15 mouse cellular contexts compared by ENCODE assay signal in genomic region chr1:135639853-135640252, GRCm38 (mm10).
"Had no signal": no experiment of that assay in that cellular context is flagged by ENCODE, and none has a peak within 500 bp of the region (broad histone marks: within the 10 kb centered on the region; RNA-seq: fewer than 3 reads in every experiment).

No protein-coding gene starts in this region.

- H3K9me3 ChIP-seq: limb, embryonic 15.5 days; liver, embryonic 12.5 days; midbrain, embryonic 12.5 days; neural tube, embryonic 12.5 days; stomach, embryonic 15.5 days had no signal

- H3K27ac ChIP-seq: left cerebral cortex, adult 2 months; limb, embryonic 15.5 days; liver, embryonic 12.5 days; midbrain, embryonic 12.5 days; neural tube, embryonic 12.5 days; stomach, embryonic 15.5 days had no signal

- H3K4me2 ChIP-seq: limb, embryonic 15.5 days; liver, embryonic 12.5 days; lung, embryonic 14.5 days; midbrain, embryonic 12.5 days; neural tube, embryonic 12.5 days; stomach, embryonic 15.5 days had no signal

- H3K4me1 ChIP-seq: liver, embryonic 12.5 days had no signal

- H3K9ac ChIP-seq: limb, embryonic 15.5 days; liver, embryonic 12.5 days; lung, embryonic 14.5 days; midbrain, embryonic 12.5 days; neural tube, embryonic 12.5 days; stomach, embryonic 15.5 days had no signal

- H3K27me3 ChIP-seq: limb, embryonic 15.5 days; liver, embryonic 12.5 days; megakaryocyte, embryonic 14.5 days; midbrain, embryonic 12.5 days; neural tube, embryonic 12.5 days; stomach, embryonic 15.5 days had no signal

- H3K4me3 ChIP-seq: left cerebral cortex, adult 2 months; limb, embryonic 15.5 days; liver, embryonic 12.5 days; megakaryocyte, embryonic 14.5 days; midbrain, embryonic 12.5 days; neural tube, embryonic 12.5 days; stomach, embryonic 15.5 days had no signal

- DNase-seq: kidney, adult 8-10 months; kidney, postnatal 25 days; lung, embryonic 14.5 days; lung, postnatal 14 days; thymus, adult 2 months; thymus, postnatal 25 days had no signal

- H3K36me3 ChIP-seq: limb, embryonic 15.5 days; liver, embryonic 12.5 days; midbrain, embryonic 12.5 days; neural tube, embryonic 12.5 days; stomach, embryonic 15.5 days had no signal

- ATAC-seq: intestine, postnatal 0 days; liver, embryonic 12.5 days; midbrain, embryonic 16.5 days had no signal
